Mouse (Mus musculus) small intestine, adult 2 months (tissue): ENCODE data around the gene 4921507P07Rik.

Source experiments
- CTCF ChIP-seq: fragments of 200-500 bp; IDR thresholded peaks from 2 replicates; pipeline ENCODE4 v1.5.1; 2012; ENCODE audit warnings: low read depth, mild to moderate bottlenecking, control low read depth, inconsistent platforms, low read length, moderate library complexity, mixed read lengths; ENCODE audit not compliant: insufficient replicate concordance, insufficient read length; ENCODE audit errors: extremely low read depth
- POLR2A ChIP-seq: fragments of 200-500 bp; IDR thresholded peaks from 2 replicates; pipeline ENCODE4 v1.6.1; 2012; ENCODE audit warnings: low read depth, mild to moderate bottlenecking, control low read depth, inconsistent platforms, low read length, moderate library complexity

DNA sequence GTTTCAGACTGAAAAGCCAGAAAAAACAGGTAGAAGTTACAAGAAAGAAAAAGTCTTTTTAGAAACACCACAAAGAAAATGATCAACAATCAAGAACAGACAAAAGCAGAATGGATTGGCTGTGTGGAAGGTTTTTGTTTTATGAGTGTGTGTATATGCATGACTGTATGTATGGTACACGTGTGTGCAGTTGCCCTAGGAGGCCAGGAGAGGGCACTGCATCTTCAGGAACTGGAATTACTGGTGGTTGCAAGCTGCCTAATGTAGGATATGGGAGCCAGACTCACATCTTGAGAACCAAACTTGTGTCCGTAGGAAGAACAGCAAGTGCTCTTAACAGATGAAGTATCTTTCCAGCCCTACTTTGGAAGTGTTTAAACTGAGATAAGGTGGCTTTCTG lies 2.1 kb downstream of the 4921507P07Rik start:
- TF ChIP-seq POLR2A (no peak), CTCF (no peak)
